Mouse (Mus musculus): ENCODE measurements around the gene Rgs3. TPM values are rescaled to one million over a fixed set of nuclear protein-coding genes. Genes with fewer than 3 reads are reported as not detected.

Gene Rgs3
- total RNA-seq, 2 experiments from 2014 or later: 36.9 to 44.0 TPM

- no peak for DNase-seq (ENCODE audit: low spot score in 2 of 2)
These were observed 93.5 kb downstream of the Rgs3 start for GRCm38 (mm10) chr4:62652921-62653757.

- no peak for DNase-seq (ENCODE audit: low spot score in 2 of 2)
These were observed 94.4 kb downstream of the Rgs3 start for GRCm38 (mm10) chr4:62653922-62654661.

- peak in 1 of 2 experiments; percentile 41 for DNase-seq (ENCODE audit: low spot score in 2 of 2)
These were observed 99.6 kb downstream of the Rgs3 start for GRCm38 (mm10) chr4:62659264-62659663.

GRCm38 (mm10) chr4:62659861-62660553, 100.4 kb downstream of the Rgs3 start:
- no peak for DNase-seq (ENCODE audit: low spot score in 2 of 2)

- peak in 1 of 2 experiments; percentile 51 for DNase-seq (ENCODE audit: low spot score in 2 of 2)
These were observed 100.9 kb downstream of the Rgs3 start for GRCm38 (mm10) chr4:62660554-62660864.

- no peak for DNase-seq (ENCODE audit: low spot score in 2 of 2)
These were observed 101.7 kb downstream of the Rgs3 start for GRCm38 (mm10) chr4:62661311-62661849.

DNA sequence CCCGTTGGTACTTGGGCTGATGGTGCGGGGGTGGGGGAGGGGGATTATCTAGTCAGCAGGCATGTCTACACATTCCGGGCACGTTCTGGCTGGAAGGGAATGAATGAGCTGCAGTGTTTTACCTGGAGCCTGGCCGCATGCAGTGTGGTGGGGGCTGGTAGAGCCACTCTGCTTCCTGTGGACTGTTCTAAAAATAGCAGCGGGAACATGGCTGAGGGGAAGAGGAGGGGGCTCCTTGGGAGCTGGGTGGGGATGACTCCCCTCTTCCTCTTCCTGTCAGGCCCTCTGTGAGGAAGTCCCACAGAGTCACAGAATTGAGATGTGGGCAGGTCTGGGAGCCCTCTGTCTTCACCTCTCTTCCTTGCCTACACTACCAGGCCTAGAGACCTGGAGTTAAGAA, 103.7 kb downstream of the Rgs3 start:
- DNase-seq (ENCODE audit: low spot score in 2 of 2): no peak

GRCm38 (mm10) chr4:62665842-62666241, 106.2 kb downstream of the Rgs3 start:
- DNase-seq (ENCODE audit: low spot score in 2 of 2): no peak

- DNase-seq (ENCODE audit: low spot score in 2 of 2): no peak
These were observed 109.0 kb downstream of the Rgs3 start for GRCm38 (mm10) chr4:62668666-62669065.

GRCm38 (mm10) chr4:62669094-62670071, 109.7 kb downstream of the Rgs3 start:
- DNase-seq (ENCODE audit: low spot score in 2 of 2): peak in 1 of 2 experiments; percentile 52

GRCm38 (mm10) chr4:62673531-62674030, 113.9 kb downstream of the Rgs3 start:
- DNase-seq (ENCODE audit: low spot score in 2 of 2): no peak

GRCm38 (mm10) chr4:62674031-62674995, 114.7 kb downstream of the Rgs3 start:
- no peak for DNase-seq (ENCODE audit: low spot score in 2 of 2)

GRCm38 (mm10) chr4:62675394-62675793, 115.7 kb downstream of the Rgs3 start:
- no peak for DNase-seq (ENCODE audit: low spot score in 2 of 2)

DNA sequence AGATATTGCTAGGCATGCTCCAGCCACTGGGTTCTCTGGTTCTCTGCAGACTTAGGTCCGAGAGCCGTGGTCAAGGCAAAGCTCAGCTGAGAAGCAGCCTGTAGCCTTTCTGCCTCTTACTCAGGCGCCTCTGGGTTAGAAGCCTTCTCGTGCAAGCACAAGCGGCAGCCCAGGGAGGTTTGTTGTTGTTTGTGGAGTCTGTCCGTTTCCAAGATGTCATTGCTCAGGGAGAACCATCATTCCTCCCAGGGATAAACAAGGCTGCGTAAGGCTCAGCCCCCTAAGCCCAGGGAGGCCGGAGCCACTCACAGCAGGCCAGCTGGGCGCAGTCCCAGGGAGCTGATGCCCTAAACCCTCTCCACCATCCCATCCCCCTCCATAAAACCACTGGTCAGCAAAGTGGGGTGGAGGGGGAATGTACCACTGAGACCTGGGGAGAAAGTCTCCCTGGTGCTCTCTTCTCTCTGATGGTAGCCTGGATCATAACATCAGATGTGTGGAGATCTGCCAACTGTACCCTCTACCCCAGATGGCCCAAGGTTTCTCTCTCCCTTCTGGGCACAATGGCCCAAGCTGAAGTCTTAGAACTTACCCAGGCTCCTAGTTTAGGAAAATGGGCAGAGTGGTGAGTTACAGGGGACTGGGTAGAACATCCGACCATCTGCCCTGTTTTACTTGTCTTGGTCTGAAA, 117.5 kb downstream of the Rgs3 start:
- DNase-seq (ENCODE audit: low spot score in 2 of 2): no peak

DNA sequence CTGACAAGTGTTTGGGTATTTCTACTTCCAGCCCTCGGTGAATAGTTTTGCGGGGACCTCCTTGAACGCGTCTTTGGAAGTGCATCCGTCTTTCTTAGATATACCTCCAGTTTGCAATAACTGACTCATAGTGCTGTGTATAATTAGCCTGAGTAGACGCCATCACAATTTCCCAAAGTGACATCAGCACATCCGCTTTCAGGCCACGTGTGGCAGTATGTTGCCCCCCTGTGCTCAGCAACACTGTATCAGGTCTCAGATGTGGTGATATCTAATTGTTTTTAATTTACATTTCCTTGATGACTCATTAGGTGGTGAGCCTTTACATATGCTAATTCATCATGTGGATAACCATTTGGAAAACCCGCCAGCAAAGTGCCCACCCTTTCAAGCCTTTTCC, 119.5 kb downstream of the Rgs3 start:
- no peak for DNase-seq (ENCODE audit: low spot score in 2 of 2)

DNA sequence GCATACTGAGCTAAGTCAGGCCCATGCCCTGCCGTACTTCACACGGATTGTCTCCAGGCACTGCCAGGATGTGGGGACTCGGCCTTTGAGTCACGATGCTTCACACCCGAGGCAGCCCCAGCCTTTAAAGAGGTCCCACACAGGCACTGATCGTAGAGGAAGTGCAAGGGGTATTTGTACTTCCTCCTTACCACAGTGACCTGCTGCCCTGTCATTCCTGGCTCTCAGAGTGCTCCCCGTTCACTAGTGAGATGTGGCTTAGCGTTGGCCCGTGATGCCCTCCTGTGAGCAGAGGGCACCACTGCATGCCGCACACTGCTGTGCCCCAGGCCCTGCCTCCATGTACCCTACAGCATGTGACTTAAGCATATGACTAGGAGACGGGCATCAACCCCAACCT, 121.8 kb downstream of the Rgs3 start:
- no peak for DNase-seq (ENCODE audit: low spot score in 2 of 2)

- no peak for DNase-seq (ENCODE audit: low spot score in 2 of 2)
These were observed 122.7 kb downstream of the Rgs3 start for GRCm38 (mm10) chr4:62682371-62682770.

DNA sequence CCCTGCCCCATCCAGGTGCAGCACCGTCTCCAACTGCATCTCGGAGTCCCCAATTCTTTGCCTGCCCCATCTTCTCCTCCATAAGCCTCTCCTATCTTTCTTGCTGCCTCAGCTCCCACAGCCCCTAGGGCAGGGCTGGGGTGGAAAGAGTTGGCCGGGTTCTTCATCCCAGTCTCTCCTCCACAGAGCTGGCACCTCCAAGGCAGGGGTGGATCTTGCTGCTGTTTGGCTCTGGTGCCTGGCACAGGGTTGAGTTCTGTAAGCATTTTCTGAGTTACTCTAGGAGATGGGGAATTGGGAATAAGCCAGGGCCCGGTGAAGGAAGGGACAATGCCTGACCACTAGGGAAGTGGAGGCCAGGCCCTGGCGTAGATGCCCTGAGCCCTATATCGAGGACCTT, 123.5 kb downstream of the Rgs3 start:
- no peak for DNase-seq (ENCODE audit: low spot score in 2 of 2)
